Mouse (Mus musculus): ENCODE measurements around the gene Espn.

- TF ChIP-seq EP300 (optimal IDR thresholded peaks at IDR 0.05) = no peak
- peak; percentile 34; the same call in 1 of the 2 replicates for TF ChIP-seq CTCF (IDR thresholded peaks at IDR 0.05; ENCODE audit: low read depth)
Measured at GRCm38 (mm10) chr4:152143632-152144031, 8.5 kb downstream of the Espn start.

All from stomach, postnatal 0 days (tissue).